Mouse (Mus musculus): ENCODE results near the gene Rere.

GRCm38 (mm10) chr4:150661886-150662285 lies 380.4 kb downstream of the Rere start:
- no peak for TF ChIP-seq CTCF (IDR thresholded peaks at IDR 0.05; ENCODE audit: low read depth)
- no peak for TF ChIP-seq EP300 (IDR thresholded peaks at IDR 0.05; ENCODE audit: low read depth)

Measured in liver, embryonic 14.5 days (tissue).